Mouse (Mus musculus) lung, embryonic 16.5 days (tissue): ENCODE data around the gene Zp3. TPM values are rescaled to one million over a fixed set of nuclear protein-coding genes. Genes with fewer than 3 reads are reported as not detected.
A peak's percentile ranks its signal among the peaks of the same experiment; 100 is the strongest.

ENCODE experiments used
- ATAC-seq: fragments of 200-750 bp; cut with Nextera tagmentation; 2 replicates; pipeline ENCODE4 v1.8.0; 2017; ENCODE audit warnings: low read depth, mild to moderate bottlenecking, moderate library complexity
- H3K27ac ChIP-seq: fragments of 300-500 bp; sonication (generic); 2 replicates; pipeline ENCODE4 v1.5.1; 2014; ENCODE audit warnings: mild to moderate bottlenecking, control low read depth, low read length
- H3K27me3 ChIP-seq: fragments of 300-500 bp; sonication (generic); 2 replicates; pipeline ENCODE4 v1.6.1; 2014; ENCODE audit warnings: low read depth, low read length, mixed read lengths; ENCODE audit not compliant: control insufficient read depth, insufficient read depth
- H3K36me3 ChIP-seq: fragments of 300-500 bp; sonication (generic); 2 replicates; pipeline ENCODE4 v1.6.1; 2014; ENCODE audit warnings: low read length; ENCODE audit not compliant: control insufficient read depth, insufficient read depth
- H3K4me1 ChIP-seq: fragments of 300-500 bp; sonication (generic); replicated peaks from 2 replicates; pipeline ENCODE4 v1.6.1; 2014; ENCODE audit warnings: low read length, mixed read lengths; ENCODE audit not compliant: control insufficient read depth, insufficient read depth
- H3K4me2 ChIP-seq: fragments of 300-500 bp; sonication (generic); 2 replicates; pipeline ENCODE4 v1.6.1; 2014; ENCODE audit warnings: low read depth, low read length, control low read depth
- H3K4me3 ChIP-seq: fragments of 300-500 bp; sonication (generic); 2 replicates; pipeline ENCODE4 v1.5.1; 2014; ENCODE audit warnings: mild to moderate bottlenecking, low read length, control low read depth
- H3K9ac ChIP-seq: fragments of 300-500 bp; sonication (generic); 2 replicates; pipeline ENCODE4 v1.6.1; 2014; ENCODE audit warnings: low read length, control low read depth
- H3K9me3 ChIP-seq: fragments of 300-500 bp; sonication (generic); 2 replicates; pipeline ENCODE4 v1.6.1; 2016; ENCODE audit warnings: low read length; ENCODE audit not compliant: control insufficient read depth
- WGBS: fragments of 180-500 bp; shearing (Covaris S2); extraction: QIAGEN DNeasy Blood & Tissue Kit; methylation state at CpG from one replicate; pipeline ENCODE4 v1.1.7; 2014; 5-methylcytosine and 5-hydroxymethylcytosine counted together
- polyA plus RNA-seq: library from polyadenylated mRNA; unstranded; fragments of >200 nt; fragmentation: Nextera tagmentation; extraction: Ambion mirVana; gene quantifications from 2 replicates; pipeline ENCODE4 v1.2.1, GENCODE M21; 2015

Zp3 gene
- polyA plus RNA-seq, 1 experiment from 2014 or later = 0.19 TPM

- WGBS = 88% methylated on average over 4 of the region's 4 CpGs
- H3K9me3 ChIP-seq = no peaks in the 10 kb centered on the region
- ATAC-seq = no peak
- no peaks in the 10 kb centered on the region for H3K27me3 ChIP-seq
- no peaks in the 10 kb centered on the region for H3K36me3 ChIP-seq
- H3K9ac ChIP-seq = no peak overlapping the region; the same call in 1 of the 2 replicates
- H3K4me3 ChIP-seq = no peak overlapping the region; the same call in 1 of the 2 replicates
- H3K4me2 ChIP-seq = peak overlapping the region; percentile 67
- H3K27ac ChIP-seq = peak overlapping the region; percentile 94
- H3K4me1 ChIP-seq = peaks cover 12% of the 10 kb centered on the region
These were observed 21.5 kb upstream of the Zp3 start for GRCm38 (mm10) chr5:135958367-135958766.

GRCm38 (mm10) chr5:135959911-135960310 lies 20.0 kb upstream of the Zp3 start:
- Histone ChIP-seq H3K27ac (no peak overlapping the region), H3K9me3 (no peaks in the 10 kb centered on the region), H3K4me2 (no peak overlapping the region), H3K9ac (no peak overlapping the region), H3K4me1 (peaks cover 13% of the 10 kb centered on the region), H3K27me3 (no peaks in the 10 kb centered on the region), H3K36me3 (no peaks in the 10 kb centered on the region), H3K4me3 (no peak overlapping the region)
- ATAC-seq = no peak
- 86% methylated on average over 7 of the region's 7 CpGs for WGBS

GRCm38 (mm10) chr5:135960909-135961635 lies 18.8 kb upstream of the Zp3 start:
- 90% methylated on average over 15 of the region's 15 CpGs for WGBS
- no peak for ATAC-seq

GRCm38 (mm10) chr5:135962125-135962491 lies 17.8 kb upstream of the Zp3 start:
- Histone ChIP-seq H3K4me3 (peak overlapping the region; percentile 74), H3K9me3 (no peaks in the 10 kb centered on the region), H3K4me2 (peak overlapping the region; percentile 96), H3K9ac (peak overlapping the region; percentile 29), H3K27ac (peak overlapping the region; percentile 97), H3K36me3 (no peaks in the 10 kb centered on the region), H3K27me3 (no peaks in the 10 kb centered on the region), H3K4me1 (peaks cover 17% of the 10 kb centered on the region)
- no peak; the same call in 1 of the 2 replicates for ATAC-seq
- WGBS = under 1% methylated on average over 11 of the region's 11 CpGs

More at GRCm38 (mm10) chr5:135960909-135961635, 18.8 kb upstream of the Zp3 start:
- H3K9me3 ChIP-seq = no peaks in the 10 kb centered on the region
- H3K36me3 ChIP-seq = no peaks in the 10 kb centered on the region
- no peak overlapping the region for H3K9ac ChIP-seq
- peaks cover 17% of the 10 kb centered on the region for H3K4me1 ChIP-seq
- H3K27ac ChIP-seq = peak overlapping the region; percentile 97; the same call in 1 of the 2 replicates
- H3K27me3 ChIP-seq = no peaks in the 10 kb centered on the region
- H3K4me2 ChIP-seq = peak overlapping the region; percentile 96
- no peak overlapping the region for H3K4me3 ChIP-seq

GRCm38 (mm10) chr5:135962492-135963279 lies 17.2 kb upstream of the Zp3 start:
- Histone ChIP-seq H3K36me3 (no peaks in the 10 kb centered on the region), H3K4me1 (peaks cover 17% of the 10 kb centered on the region), H3K4me2 (peak overlapping the region; percentile 96), H3K9me3 (no peaks in the 10 kb centered on the region), H3K27me3 (no peaks in the 10 kb centered on the region), H3K27ac (peak overlapping the region; percentile 97), H3K4me3 (peak overlapping the region; percentile 74), H3K9ac (peak overlapping the region; percentile 97)
- ATAC-seq = peak; percentile 93
- under 1% methylated on average over 62 of the region's 64 CpGs for WGBS

- peaks cover 15% of the 10 kb centered on the region for H3K4me1 ChIP-seq
- no peaks in the 10 kb centered on the region for H3K27me3 ChIP-seq
- no peak for ATAC-seq
- no peaks in the 10 kb centered on the region for H3K36me3 ChIP-seq
- H3K4me2 ChIP-seq = peak overlapping the region; percentile 96
- H3K9me3 ChIP-seq = no peaks in the 10 kb centered on the region
- H3K9ac ChIP-seq = peak overlapping the region; percentile 97
- peak overlapping the region; percentile 74 for H3K4me3 ChIP-seq
- peak overlapping the region; percentile 97 for H3K27ac ChIP-seq
- 3% methylated on average over 6 of the region's 6 CpGs for WGBS
These were observed 16.6 kb upstream of the Zp3 start for GRCm38 (mm10) chr5:135963280-135963627.

- no peaks in the 10 kb centered on the region for H3K9me3 ChIP-seq
- H3K4me2 ChIP-seq = peak overlapping the region; percentile 58
- no peaks in the 10 kb centered on the region for H3K27me3 ChIP-seq
- no peak for ATAC-seq
- H3K4me3 ChIP-seq = peak overlapping the region; percentile 37
- H3K36me3 ChIP-seq = no peaks in the 10 kb centered on the region
- H3K4me1 ChIP-seq = peaks cover 15% of the 10 kb centered on the region
- peak overlapping the region; percentile 46; the same call in 1 of the 2 replicates for H3K27ac ChIP-seq
- WGBS = 9% methylated on average over 24 of the region's 24 CpGs
- peak overlapping the region; percentile 51 for H3K9ac ChIP-seq
These were observed 14.4 kb upstream of the Zp3 start for GRCm38 (mm10) chr5:135965501-135965930.

- no peaks in the 10 kb centered on the region for H3K27me3 ChIP-seq
- no peak overlapping the region for H3K4me2 ChIP-seq
- no peak overlapping the region for H3K4me3 ChIP-seq
- no peak overlapping the region for H3K27ac ChIP-seq
- WGBS = 56% methylated on average over 9 of the region's 9 CpGs
- no peak overlapping the region for H3K9ac ChIP-seq
- H3K4me1 ChIP-seq = peaks cover 10% of the 10 kb centered on the region
- ATAC-seq = no peak
- H3K9me3 ChIP-seq = no peaks in the 10 kb centered on the region
- no peaks in the 10 kb centered on the region for H3K36me3 ChIP-seq
These were observed 13.0 kb upstream of the Zp3 start for GRCm38 (mm10) chr5:135966866-135967265.

- H3K36me3 ChIP-seq = no peaks in the 10 kb centered on the region
- H3K27me3 ChIP-seq = no peaks in the 10 kb centered on the region
- no peak for ATAC-seq
- H3K4me2 ChIP-seq = no peak overlapping the region
- no peak overlapping the region for H3K27ac ChIP-seq
- H3K9me3 ChIP-seq = no peaks in the 10 kb centered on the region
- 54% methylated on average over 1 of the region's 1 CpGs for WGBS
- no peak overlapping the region for H3K9ac ChIP-seq
- H3K4me1 ChIP-seq = peaks cover 5% of the 10 kb centered on the region; the same call in 1 of the 2 replicates
- no peak overlapping the region for H3K4me3 ChIP-seq
These were observed 11.1 kb upstream of the Zp3 start for GRCm38 (mm10) chr5:135968781-135969180.
